Mouse (Mus musculus) CH12.LX (cell line): ENCODE data around the gene Cluap1.

Source experiments
- POLR2A ChIP-seq: IDR thresholded peaks from 2 replicates; pipeline ENCODE4 v1.6.1; 2011; ENCODE audit warnings: low read depth, mild to moderate bottlenecking, improper control_type of control experiment, low read length
- TBP ChIP-seq: conservative IDR thresholded peaks from 2 replicates; pipeline ENCODE4 v1.6.1; 2011; ENCODE audit warnings: low read depth, low read length, improper control_type of control experiment

DNA sequence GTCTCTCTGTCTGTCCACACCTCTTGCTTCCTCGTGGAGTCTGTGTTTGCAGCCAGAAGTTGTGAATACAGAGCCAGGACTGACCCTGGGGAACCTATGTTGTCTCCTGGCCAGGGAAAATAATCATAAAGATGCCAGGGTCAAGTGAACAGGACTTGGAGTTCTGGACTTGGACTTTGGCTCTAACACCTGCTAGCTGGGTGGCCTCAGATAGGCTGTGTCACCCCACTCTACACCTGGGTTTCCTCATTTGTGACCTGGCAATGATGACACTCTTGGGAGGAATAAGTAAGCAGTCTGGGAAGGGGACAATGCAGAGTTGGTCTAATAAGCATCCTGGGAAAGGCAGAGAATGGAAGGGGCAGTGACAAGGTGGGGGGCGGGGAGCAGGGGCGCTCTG, 56.9 kb downstream of the Cluap1 start:
- TF ChIP-seq TBP, result no peak
- no peak for TF ChIP-seq POLR2A
